Mouse (Mus musculus) heart, embryonic 16.5 days (tissue): ENCODE measurements at regions not wholly inside any gene's neighbourhood (a gene's known extent, or its start where the extent isn't known, plus 50 kb on each side); places are given as distances from the start of the nearest gene placed in this dataset.

Experiments used
- ATAC-seq: fragments of 200-750 bp; cut with Nextera tagmentation; replicated peaks from 2 replicates; pipeline ENCODE4 v1.8.0; 2017; ENCODE audit warnings: moderate number of reproducible peaks; ENCODE audit not compliant: insufficient read depth, low FRiP score; ENCODE audit errors: extremely low read depth
- H3K27ac ChIP-seq: fragments of 300-500 bp; sonication (generic); 2 replicates; pipeline ENCODE4 v1.5.1; 2014; ENCODE audit warnings: mild to moderate bottlenecking, low read length, control low read depth, moderate library complexity
- H3K27me3 ChIP-seq: fragments of 300-500 bp; sonication (generic); 2 replicates; pipeline ENCODE4 v1.6.1; 2014; ENCODE audit warnings: low read length, mixed read lengths; ENCODE audit not compliant: control insufficient read depth, insufficient read depth
- H3K36me3 ChIP-seq: fragments of 300-500 bp; sonication (generic); 2 replicates; pipeline ENCODE4 v1.6.1; 2014; ENCODE audit not compliant: control insufficient read depth, insufficient read depth
- H3K4me1 ChIP-seq: fragments of 300-500 bp; sonication (generic); 2 replicates; pipeline ENCODE4 v1.6.1; 2014; ENCODE audit warnings: low read length, mixed read lengths; ENCODE audit not compliant: control insufficient read depth, insufficient read depth
- H3K4me2 ChIP-seq: fragments of 300-500 bp; sonication (generic); 2 replicates; pipeline ENCODE4 v1.6.1; 2014; ENCODE audit warnings: low read depth, mild to moderate bottlenecking, control low read depth, low read length
- H3K4me3 ChIP-seq: fragments of 300-500 bp; sonication (generic); 2 replicates; pipeline ENCODE4 v1.5.1; 2014; ENCODE audit warnings: mild to moderate bottlenecking, control low read depth, low read length
- H3K9ac ChIP-seq: fragments of 300-500 bp; sonication (generic); 2 replicates; pipeline ENCODE4 v1.6.1; 2014; ENCODE audit warnings: low read length, control low read depth
- H3K9me3 ChIP-seq: fragments of 300-500 bp; sonication (generic); replicated peaks from 2 replicates; pipeline ENCODE4 v1.6.1; 2016; ENCODE audit warnings: low read length; ENCODE audit not compliant: control insufficient read depth
- WGBS: fragments of 180-500 bp; shearing (Covaris S2); extraction: QIAGEN DNeasy Blood & Tissue Kit; methylation state at CpG from one replicate; pipeline ENCODE4 v1.1.7; 2014; 5-methylcytosine and 5-hydroxymethylcytosine counted together

GRCm38 (mm10) chr4:127535630-127536029 is 177.6 kb upstream of the Gjb5 start:
- Histone ChIP-seq H3K27ac (no peak overlapping the region), H3K9ac (no peak overlapping the region), H3K9me3 (peaks cover 5% of the 10 kb centered on the region), H3K4me2 (no peak overlapping the region), H3K4me1 (no peaks in the 10 kb centered on the region), H3K4me3 (no peak overlapping the region), H3K36me3 (no peaks in the 10 kb centered on the region), H3K27me3 (no peaks in the 10 kb centered on the region)
- no peak for ATAC-seq
- WGBS, result 73% methylated on average over 7 of the region's 7 CpGs

- no peak for ATAC-seq
- H3K9me3 ChIP-seq, result peaks cover 5% of the 10 kb centered on the region
- no peaks in the 10 kb centered on the region for H3K27me3 ChIP-seq
- no peak overlapping the region for H3K4me2 ChIP-seq
- WGBS, result 90% methylated on average over 3 of the region's 3 CpGs
- no peak overlapping the region for H3K4me3 ChIP-seq
- no peaks in the 10 kb centered on the region for H3K4me1 ChIP-seq
- no peak overlapping the region for H3K9ac ChIP-seq
- H3K36me3 ChIP-seq, result no peaks in the 10 kb centered on the region
- H3K27ac ChIP-seq, result no peak overlapping the region
Observed at GRCm38 (mm10) chr4:127534411-127534810, 176.4 kb upstream of the Gjb5 start.

GRCm38 (mm10) chr4:127533726-127534125 is 175.7 kb upstream of the Gjb5 start:
- no peak for ATAC-seq
- Histone ChIP-seq H3K4me2 (no peak overlapping the region), H3K4me3 (no peak overlapping the region), H3K27ac (no peak overlapping the region), H3K4me1 (no peaks in the 10 kb centered on the region), H3K27me3 (no peaks in the 10 kb centered on the region), H3K9ac (no peak overlapping the region), H3K36me3 (no peaks in the 10 kb centered on the region), H3K9me3 (peaks cover 5% of the 10 kb centered on the region)
- 60% methylated on average over 4 of the region's 4 CpGs for WGBS

GRCm38 (mm10) chr4:127530779-127531178 is 172.8 kb upstream of the Gjb5 start:
- H3K27ac ChIP-seq, result no peak overlapping the region
- no peaks in the 10 kb centered on the region for H3K4me1 ChIP-seq
- no peak for ATAC-seq
- H3K9me3 ChIP-seq, result peaks cover 5% of the 10 kb centered on the region
- H3K9ac ChIP-seq, result no peak overlapping the region
- WGBS, result 82% methylated on average over 11 of the region's 11 CpGs
- H3K36me3 ChIP-seq, result no peaks in the 10 kb centered on the region
- H3K4me2 ChIP-seq, result no peak overlapping the region
- no peak overlapping the region for H3K4me3 ChIP-seq
- no peaks in the 10 kb centered on the region for H3K27me3 ChIP-seq

GRCm38 (mm10) chr4:127522151-127522550 is 164.2 kb upstream of the Gjb5 start:
- Histone ChIP-seq H3K4me3 (no peak overlapping the region), H3K4me1 (no peaks in the 10 kb centered on the region), H3K36me3 (no peaks in the 10 kb centered on the region), H3K9me3 (no peaks in the 10 kb centered on the region), H3K27ac (no peak overlapping the region), H3K9ac (no peak overlapping the region), H3K4me2 (no peak overlapping the region), H3K27me3 (no peaks in the 10 kb centered on the region)
- WGBS, result 82% methylated on average over 2 of the region's 2 CpGs
- ATAC-seq, result no peak

- H3K4me3 ChIP-seq, result no peak overlapping the region
- WGBS, result 80% methylated on average over 1 of the region's 1 CpGs
- no peak overlapping the region for H3K9ac ChIP-seq
- no peaks in the 10 kb centered on the region for H3K36me3 ChIP-seq
- H3K9me3 ChIP-seq, result no peaks in the 10 kb centered on the region
- no peak overlapping the region for H3K4me2 ChIP-seq
- no peak overlapping the region for H3K27ac ChIP-seq
- no peak for ATAC-seq
- H3K4me1 ChIP-seq, result no peaks in the 10 kb centered on the region
- no peaks in the 10 kb centered on the region for H3K27me3 ChIP-seq
Observed at GRCm38 (mm10) chr4:127517978-127518377, 160.0 kb upstream of the Gjb5 start.

- H3K9me3 ChIP-seq, result no peaks in the 10 kb centered on the region
- ATAC-seq, result no peak
- no peaks in the 10 kb centered on the region for H3K4me1 ChIP-seq
- no peak overlapping the region for H3K9ac ChIP-seq
- WGBS, result 71% methylated on average over 7 of the region's 7 CpGs
- H3K4me3 ChIP-seq, result no peak overlapping the region
- no peak overlapping the region for H3K27ac ChIP-seq
- H3K4me2 ChIP-seq, result no peak overlapping the region
- no peaks in the 10 kb centered on the region for H3K27me3 ChIP-seq
- no peaks in the 10 kb centered on the region for H3K36me3 ChIP-seq
Observed at GRCm38 (mm10) chr4:127517539-127517938, 159.6 kb upstream of the Gjb5 start.

GRCm38 (mm10) chr4:127509936-127510335 is 152.0 kb upstream of the Gjb5 start:
- Histone ChIP-seq H3K27ac (no peak overlapping the region), H3K9me3 (no peaks in the 10 kb centered on the region), H3K4me2 (no peak overlapping the region), H3K4me1 (no peaks in the 10 kb centered on the region), H3K27me3 (no peaks in the 10 kb centered on the region), H3K9ac (no peak overlapping the region), H3K36me3 (no peaks in the 10 kb centered on the region), H3K4me3 (no peak overlapping the region)
- ATAC-seq, result no peak
- 65% methylated on average over 9 of the region's 9 CpGs for WGBS

- Histone ChIP-seq H3K4me3 (no peak overlapping the region), H3K4me1 (no peaks in the 10 kb centered on the region), H3K9me3 (no peaks in the 10 kb centered on the region), H3K9ac (no peak overlapping the region), H3K27me3 (no peaks in the 10 kb centered on the region), H3K4me2 (no peak overlapping the region), H3K36me3 (no peaks in the 10 kb centered on the region), H3K27ac (no peak overlapping the region)
- no peak for ATAC-seq
- WGBS, result 81% methylated on average over 6 of the region's 6 CpGs
Observed at GRCm38 (mm10) chr4:127502621-127503020, 144.6 kb upstream of the Gjb5 start.

- H3K9me3 ChIP-seq, result no peaks in the 10 kb centered on the region
- H3K27me3 ChIP-seq, result no peaks in the 10 kb centered on the region
- no peak overlapping the region for H3K4me3 ChIP-seq
- H3K27ac ChIP-seq, result no peak overlapping the region
- no peak overlapping the region for H3K4me2 ChIP-seq
- 78% methylated on average over 7 of the region's 7 CpGs for WGBS
- H3K36me3 ChIP-seq, result no peaks in the 10 kb centered on the region
- no peak for ATAC-seq
- no peaks in the 10 kb centered on the region for H3K4me1 ChIP-seq
- no peak overlapping the region for H3K9ac ChIP-seq
Observed at GRCm38 (mm10) chr4:127501881-127502280, 143.9 kb upstream of the Gjb5 start.
